Mouse (Mus musculus) forebrain, embryonic 14.5 days (tissue): ENCODE results near the gene Foxa3. TPM values are rescaled to one million over a fixed set of nuclear protein-coding genes. Genes with fewer than 3 reads are reported as not detected.

Experiments
- ATAC-seq: fragments of 200-750 bp; cut with Nextera tagmentation; 2 replicates; pipeline ENCODE4 v1.8.0; 2017; ENCODE audit warnings: mild to moderate bottlenecking, moderate library complexity
- DNase-seq: peaks from one replicate; pipeline ENCODE4 v3.0.0-alpha.2; 2015; ENCODE audit warnings: low spot score
- H3K27ac ChIP-seq: fragments of 300-500 bp; sonication (generic); 2 replicates; pipeline ENCODE4 v1.5.1; 2014; ENCODE audit warnings: low read depth, mild to moderate bottlenecking, control low read depth, low read length, moderate library complexity
- H3K27me3 ChIP-seq: fragments of 300-500 bp; sonication (generic); replicated peaks from 2 replicates; pipeline ENCODE4 v1.6.1; 2014; ENCODE audit warnings: low read length, control low read depth, mixed read lengths; ENCODE audit not compliant: control insufficient read depth, insufficient read depth
- H3K36me3 ChIP-seq: fragments of 300-500 bp; sonication (generic); 2 replicates; pipeline ENCODE4 v1.6.1; 2014; ENCODE audit warnings: low read length, control low read depth; ENCODE audit not compliant: control insufficient read depth, insufficient read depth
- H3K4me1 ChIP-seq: fragments of 300-500 bp; sonication (generic); 2 replicates; pipeline ENCODE4 v1.6.1; 2014; ENCODE audit warnings: antibody characterized with exemption, low read length, control low read depth; ENCODE audit not compliant: control insufficient read depth, insufficient read depth
- H3K4me2 ChIP-seq: fragments of 300-500 bp; sonication (generic); 2 replicates; pipeline ENCODE4 v1.6.1; 2014; ENCODE audit warnings: mild to moderate bottlenecking, control low read depth, low read length
- H3K4me3 ChIP-seq: fragments of 300-500 bp; sonication (generic); 2 replicates; pipeline ENCODE4 v1.5.1; 2014; ENCODE audit warnings: low read depth, low read length, control low read depth
- H3K9ac ChIP-seq: fragments of 300-500 bp; sonication (generic); 2 replicates; pipeline ENCODE4 v1.6.1; 2014; ENCODE audit warnings: mild to moderate bottlenecking, low read length, control low read depth, moderate library complexity
- H3K9me3 ChIP-seq: fragments of 300-500 bp; sonication (generic); replicated peaks from 2 replicates; pipeline ENCODE4 v1.6.1; 2016; ENCODE audit warnings: low read length, control low read depth, mixed read lengths; ENCODE audit not compliant: control insufficient read depth
- WGBS: fragments of 180-500 bp; shearing (Covaris S2); extraction: QIAGEN DNeasy Blood & Tissue Kit; methylation state at CpG from one replicate; pipeline ENCODE4 v1.1.7; 2014; 5-methylcytosine and 5-hydroxymethylcytosine counted together
- polyA plus RNA-seq: library from polyadenylated mRNA; unstranded; fragments of >200 nt; fragmentation: Nextera tagmentation; extraction: Ambion mirVana; gene quantifications from 2 replicates; pipeline ENCODE4 v1.2.1, GENCODE M21; 2014

Foxa3 gene
- polyA plus RNA-seq, 1 experiment from 2014 or later: not detected

GRCm38 (mm10) chr7:19021048-19021447, 2.3 kb downstream of the Foxa3 start:
- H3K4me3 ChIP-seq: no peak overlapping the region
- H3K27me3 ChIP-seq: peaks cover 30% of the 10 kb centered on the region
- no peak for ATAC-seq
- no peak overlapping the region for H3K4me2 ChIP-seq
- H3K27ac ChIP-seq: no peak overlapping the region
- no peak for DNase-seq
- H3K4me1 ChIP-seq: peaks cover 4% of the 10 kb centered on the region; the same call in 1 of the 2 replicates
- no peaks in the 10 kb centered on the region for H3K9me3 ChIP-seq
- H3K9ac ChIP-seq: no peak overlapping the region
- no peaks in the 10 kb centered on the region for H3K36me3 ChIP-seq
- 23% methylated on average over 8 of the region's 8 CpGs for WGBS

DNA sequence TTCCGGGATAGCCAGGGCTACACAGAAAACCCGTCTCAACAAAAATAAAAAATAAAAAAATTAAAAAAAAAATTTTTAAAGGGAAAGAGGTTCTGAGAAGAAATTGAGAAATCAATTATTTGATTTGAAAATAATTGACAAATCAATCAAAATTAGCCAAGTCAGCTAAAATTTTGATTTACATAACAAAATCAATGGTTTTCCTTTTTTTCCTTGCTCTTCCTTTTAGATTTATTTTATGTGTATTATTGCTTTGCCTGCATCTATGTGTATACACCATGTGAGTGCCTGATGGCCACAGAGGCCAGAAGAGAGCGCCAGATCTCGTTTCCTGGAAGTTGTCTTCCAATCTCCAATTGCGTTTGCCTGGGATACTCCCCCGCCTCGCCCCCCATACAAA, 5.4 kb downstream of the Foxa3 start:
- Histone ChIP-seq H3K4me3 (no peak overlapping the region), H3K9ac (no peak overlapping the region), H3K9me3 (no peaks in the 10 kb centered on the region), H3K36me3 (no peaks in the 10 kb centered on the region), H3K27ac (no peak overlapping the region), H3K27me3 (peaks cover 21% of the 10 kb centered on the region), H3K4me1 (no peaks in the 10 kb centered on the region), H3K4me2 (no peak overlapping the region)
- WGBS: 91% methylated on average over 7 of the region's 7 CpGs
- no peak for DNase-seq
- no peak for ATAC-seq

DNA sequence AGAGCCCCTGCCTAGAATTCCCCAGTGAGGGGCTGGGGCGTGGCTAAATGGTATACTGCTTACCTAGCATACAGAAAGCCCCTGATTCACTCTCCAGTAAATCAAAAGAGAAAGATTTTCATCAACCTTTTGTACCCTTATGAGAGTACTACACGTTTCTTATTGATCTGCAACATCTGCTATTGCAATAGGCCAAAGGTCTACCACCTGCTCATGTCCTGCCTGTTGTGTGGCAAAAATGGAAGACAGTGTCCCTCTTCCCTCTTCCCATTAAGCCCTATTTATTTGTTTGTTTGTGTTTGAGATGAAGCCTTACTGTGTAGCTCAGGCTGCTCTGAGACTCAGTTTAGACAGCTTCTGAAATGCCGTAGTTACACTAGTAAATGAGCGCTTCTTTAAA, 7.3 kb downstream of the Foxa3 start:
- no peaks in the 10 kb centered on the region; the same call in 1 of the 2 replicates for H3K4me1 ChIP-seq
- H3K9ac ChIP-seq: no peak overlapping the region
- no peak overlapping the region for H3K27ac ChIP-seq
- DNase-seq (no peak), ATAC-seq (no peak)
- H3K36me3 ChIP-seq: no peaks in the 10 kb centered on the region
- no peak overlapping the region for H3K4me2 ChIP-seq
- H3K9me3 ChIP-seq: no peaks in the 10 kb centered on the region
- H3K27me3 ChIP-seq: peaks cover 2% of the 10 kb centered on the region
- no peak overlapping the region for H3K4me3 ChIP-seq
- 90% methylated on average over 4 of the region's 4 CpGs for WGBS

GRCm38 (mm10) chr7:19014452-19014851, 8.9 kb downstream of the Foxa3 start:
- 69% methylated on average over 15 of the region's 15 CpGs for WGBS
- Histone ChIP-seq H3K36me3 (no peaks in the 10 kb centered on the region), H3K27ac (no peak overlapping the region), H3K27me3 (no peaks in the 10 kb centered on the region), H3K9ac (no peak overlapping the region), H3K4me2 (no peak overlapping the region), H3K4me1 (no peaks in the 10 kb centered on the region; the same call in 1 of the 2 replicates), H3K9me3 (no peaks in the 10 kb centered on the region), H3K4me3 (no peak overlapping the region)
- DNase-seq: no peak
- no peak for ATAC-seq

GRCm38 (mm10) chr7:19012882-19013281, 10.5 kb downstream of the Foxa3 start:
- Histone ChIP-seq H3K27ac (no peak overlapping the region), H3K36me3 (0 out of 2 replicates have a peak, but pooled peaks cover 3% of the 10 kb centered on the region), H3K9me3 (no peaks in the 10 kb centered on the region), H3K4me1 (no peaks in the 10 kb centered on the region; the same call in 1 of the 2 replicates), H3K9ac (no peak overlapping the region), H3K4me3 (no peak overlapping the region), H3K4me2 (no peak overlapping the region), H3K27me3 (no peaks in the 10 kb centered on the region)
- ATAC-seq (no peak), DNase-seq (no peak)
- 70% methylated on average over 2 of the region's 2 CpGs for WGBS

DNA sequence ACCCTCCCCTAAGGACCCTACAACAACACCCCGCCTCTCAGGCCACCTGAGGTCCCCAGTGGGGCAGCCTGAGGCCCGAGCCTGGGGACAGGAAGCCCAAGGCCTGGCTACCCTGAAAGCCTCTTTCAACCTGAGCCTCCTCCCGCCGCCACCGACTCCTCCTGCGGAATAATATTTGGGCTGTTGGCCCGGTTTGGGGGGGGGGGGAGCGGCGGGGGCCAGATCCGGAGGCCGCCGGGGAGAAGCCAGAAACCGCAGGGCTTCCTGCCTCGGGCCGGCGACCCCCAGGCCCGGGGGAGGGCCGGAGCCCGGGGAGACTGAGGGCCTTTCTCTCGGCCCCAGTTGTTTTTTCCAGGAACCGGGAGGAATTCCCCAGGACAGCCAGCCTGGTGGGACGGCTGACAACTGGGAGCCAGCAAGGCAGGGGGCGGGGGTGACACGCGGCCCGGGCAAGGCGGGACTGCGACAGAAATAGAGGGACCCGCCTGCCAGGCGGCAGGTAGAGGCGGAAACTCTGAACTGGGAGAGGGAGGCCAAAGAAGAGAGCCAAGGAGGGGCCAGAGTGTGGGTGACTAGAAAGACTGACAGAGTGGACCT, 11.2 kb downstream of the Foxa3 start:
- no peak for DNase-seq
- Histone ChIP-seq H3K27ac (no peak overlapping the region), H3K9ac (peak overlapping the region; percentile 63), H3K4me1 (no peaks in the 10 kb centered on the region; the same call in 1 of the 2 replicates), H3K27me3 (no peaks in the 10 kb centered on the region), H3K36me3 (peaks cover 10% of the 10 kb centered on the region), H3K4me2 (peak overlapping the region; percentile 53), H3K4me3 (peak overlapping the region; percentile 17; the same call in 1 of the 2 replicates), H3K9me3 (no peaks in the 10 kb centered on the region)
- WGBS: 4% methylated on average over 29 of the region's 31 CpGs
- ATAC-seq: peak; percentile 21; the same call in 1 of the 2 replicates

GRCm38 (mm10) chr7:19010581-19010980, 12.8 kb downstream of the Foxa3 start:
- no peak overlapping the region for H3K4me3 ChIP-seq
- H3K4me2 ChIP-seq: no peak overlapping the region
- H3K27me3 ChIP-seq: no peaks in the 10 kb centered on the region
- no peaks in the 10 kb centered on the region for H3K9me3 ChIP-seq
- WGBS: 84% methylated on average over 7 of the region's 7 CpGs
- no peak overlapping the region for H3K9ac ChIP-seq
- H3K4me1 ChIP-seq: peaks cover 3% of the 10 kb centered on the region
- DNase-seq (no peak), ATAC-seq (no peak)
- peaks cover 22% of the 10 kb centered on the region for H3K36me3 ChIP-seq
- H3K27ac ChIP-seq: no peak overlapping the region

DNA sequence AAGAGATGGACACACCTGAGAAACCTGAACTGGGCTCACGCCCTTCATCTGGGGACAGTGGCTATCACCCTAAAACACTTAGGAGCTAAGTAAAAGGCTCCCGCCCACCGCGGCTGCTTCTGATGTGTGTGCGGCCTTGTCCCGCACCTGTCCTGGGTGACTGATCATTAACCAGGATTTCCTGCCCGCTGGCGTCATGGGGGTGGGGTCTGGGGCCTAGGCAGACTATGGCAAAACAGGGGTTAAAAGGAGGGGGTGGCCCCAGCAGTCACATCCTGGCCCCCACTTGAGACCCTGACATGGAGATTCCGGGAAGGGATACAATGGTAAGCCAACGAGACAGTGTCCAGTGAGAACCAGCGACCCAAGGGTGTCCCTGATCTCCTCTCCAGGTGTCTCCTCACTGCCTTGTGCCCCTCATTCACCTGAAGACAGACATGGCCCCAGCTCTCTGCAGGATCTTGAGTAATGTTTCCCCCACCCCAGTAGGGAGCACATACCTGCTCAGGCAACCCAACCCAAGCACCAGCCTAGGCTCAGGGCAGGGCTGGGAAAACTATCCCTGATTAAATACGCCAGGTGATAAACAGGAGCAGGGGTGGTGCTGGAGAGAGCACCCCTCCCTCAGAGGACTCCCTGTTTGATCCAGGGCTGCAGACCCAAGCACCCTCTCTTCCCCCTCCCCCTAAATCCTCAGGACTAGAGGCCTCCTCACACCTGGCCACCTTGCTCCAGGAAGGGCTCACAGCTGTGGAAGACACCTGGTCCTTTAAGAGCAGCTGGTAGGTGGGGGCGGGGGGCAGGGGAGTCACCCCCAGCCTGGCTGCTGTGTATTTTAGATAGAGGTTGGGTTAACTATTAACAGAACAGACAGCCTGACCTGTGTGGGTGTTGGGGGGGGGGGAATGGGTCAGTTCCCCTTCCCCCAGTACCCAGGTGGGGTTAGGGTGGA, 16.0 kb downstream of the Foxa3 start:
- WGBS: 84% methylated on average over 13 of the region's 13 CpGs

DNA sequence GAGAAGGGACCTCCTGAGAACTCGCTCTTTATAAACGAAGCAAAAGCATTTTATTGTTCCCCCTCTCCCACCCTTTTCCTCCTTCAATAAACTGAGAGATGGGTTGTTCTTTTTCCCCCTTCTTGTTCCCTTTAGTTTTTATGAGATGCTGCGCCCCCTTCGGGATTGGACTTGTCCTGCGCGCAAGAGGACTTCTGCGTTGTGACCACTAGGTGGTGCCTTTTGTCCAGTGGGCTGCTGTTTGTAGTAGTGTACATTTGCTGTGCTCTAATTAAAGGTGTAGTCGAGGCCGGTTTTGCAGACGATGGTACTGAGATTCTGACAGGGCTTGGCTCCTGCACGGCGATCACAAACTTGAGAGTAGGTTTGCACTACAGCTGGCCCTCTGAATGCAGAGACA, 16.9 kb downstream of the Foxa3 start:
- no peak overlapping the region for H3K9ac ChIP-seq
- H3K4me1 ChIP-seq: peaks cover 14% of the 10 kb centered on the region
- DNase-seq: peak; percentile 93
- ATAC-seq: peak; percentile 19; the same call in 1 of the 2 replicates
- peaks cover 30% of the 10 kb centered on the region for H3K36me3 ChIP-seq
- H3K27ac ChIP-seq: no peak overlapping the region
- 8% methylated on average over 12 of the region's 12 CpGs for WGBS
- no peak overlapping the region for H3K4me3 ChIP-seq
- H3K4me2 ChIP-seq: peak overlapping the region; percentile 99
- no peaks in the 10 kb centered on the region for H3K9me3 ChIP-seq
- H3K27me3 ChIP-seq: no peaks in the 10 kb centered on the region

More for the DNA sequence above, 16.0 kb downstream of the Foxa3 start:
- Histone ChIP-seq H3K36me3 (peaks cover 30% of the 10 kb centered on the region), H3K4me2 (no peak overlapping the region), H3K4me3 (no peak overlapping the region), H3K4me1 (peaks cover 14% of the 10 kb centered on the region), H3K9ac (no peak overlapping the region), H3K9me3 (no peaks in the 10 kb centered on the region), H3K27me3 (no peaks in the 10 kb centered on the region), H3K27ac (no peak overlapping the region)
- DNase-seq (no peak), ATAC-seq (no peak)
